In the genomic region with DNA sequence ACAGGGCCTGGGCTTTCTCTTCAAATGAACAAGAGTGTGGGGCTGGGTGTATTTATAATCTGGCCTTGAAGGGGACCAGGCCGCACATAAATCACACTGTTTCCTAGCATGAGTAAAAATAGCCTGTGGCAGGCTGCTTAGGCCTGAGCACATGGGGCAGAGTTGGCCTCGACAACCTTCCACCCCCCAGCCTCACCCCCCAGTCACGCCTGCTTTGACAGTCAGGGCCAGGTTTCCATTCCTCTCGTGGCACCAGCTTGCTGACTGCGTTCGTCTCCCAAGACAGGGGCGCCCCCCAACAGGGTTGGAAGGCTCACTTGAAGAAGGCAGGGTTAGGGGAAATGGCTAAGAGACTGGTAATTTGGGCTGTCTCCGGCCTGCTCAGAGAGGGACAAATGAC, we compare ENCODE assay signal across 19 mouse cellular contexts. TPM values are rescaled to one million over a fixed set of nuclear protein-coding genes. Genes with fewer than 3 reads are reported as not detected.
A peak's percentile ranks its signal among the peaks of the same experiment; 100 is the strongest.
DNase-seq lines count a peak whose midpoint lies in the region; ATAC-seq and TF ChIP-seq lines count a peak whose summit lies in the region.
"Had no signal": no experiment of that assay in that cellular context is flagged by ENCODE, and none has a peak within 500 bp of the region (broad histone marks: within the 10 kb centered on the region; RNA-seq: fewer than 3 reads in every experiment).

No protein-coding gene starts in this region.

- H3K79me2 ChIP-seq in heart, adult 2 months (replicated peaks; ENCODE audit: control insufficient read depth, insufficient read depth, low read length) = no peaks in the 10 kb centered on the region

- H3K9ac ChIP-seq in heart, embryonic 16.5 days (ENCODE audit: low read length) = no peak overlapping the region
- H3K9ac ChIP-seq in heart, adult 2 months (ENCODE audit: low read depth, low read length) = no peak overlapping the region
- H3K9ac ChIP-seq: embryonic facial prominence, embryonic 12.5 days had no signal

- peak overlapping the region; percentile 80 for H3K27ac ChIP-seq in gastrocnemius, adult 2 months
- 0 out of 2 replicates have a peak overlapping the region, but pooled peaks have one; percentile 9 for H3K27ac ChIP-seq in heart, embryonic 16.5 days (ENCODE audit: low read length)
- H3K27ac ChIP-seq in heart, adult 2 months = no peak overlapping the region
- H3K27ac ChIP-seq in limb, embryonic 10.5 days = peak overlapping the region; percentile 36; the same call in 1 of the 2 replicates
- H3K27ac ChIP-seq: embryonic facial prominence, embryonic 12.5 days; hindbrain, postnatal 0 days; left cerebral cortex, adult 2 months had no signal

- TF ChIP-seq POLR2A in heart, adult 2 months (IDR thresholded peaks at IDR 0.05; ENCODE audit: insufficient read depth, low read depth, low read length) = no peak

- peaks cover 8% of the 10 kb centered on the region for H3K4me1 ChIP-seq in heart, embryonic 16.5 days (ENCODE audit: control insufficient read depth, insufficient read depth, low read length)
- H3K4me1 ChIP-seq in heart, adult 2 months (ENCODE audit: control insufficient read depth, insufficient read depth, low read length) = peaks cover 1% of the 10 kb centered on the region; the same call in 1 of the 2 replicates
- peaks cover 24% of the 10 kb centered on the region for H3K4me1 ChIP-seq in limb, embryonic 10.5 days

- no peak overlapping the region for H3K4me3 ChIP-seq in gastrocnemius, adult 2 months
- no peak overlapping the region for H3K4me3 ChIP-seq in heart, embryonic 16.5 days (ENCODE audit: low read length)
- no peak overlapping the region for H3K4me3 ChIP-seq in heart, adult 2 months
- H3K4me3 ChIP-seq in limb, embryonic 10.5 days = no peak overlapping the region
- H3K4me3 ChIP-seq: embryonic facial prominence, embryonic 12.5 days; left cerebral cortex, adult 2 months had no signal

- no peaks in the 10 kb centered on the region for H3K27me3 ChIP-seq in heart, embryonic 16.5 days (ENCODE audit: control insufficient read depth, insufficient read depth, low read length)
- no peaks in the 10 kb centered on the region for H3K27me3 ChIP-seq in heart, adult 2 months (ENCODE audit: control insufficient read depth, insufficient read depth, low read length)
- peaks cover 10% of the 10 kb centered on the region; the same call in 1 of the 2 replicates for H3K27me3 ChIP-seq in limb, embryonic 10.5 days (ENCODE audit: low read depth, poor library complexity, severe bottlenecking)
- H3K27me3 ChIP-seq: embryonic facial prominence, embryonic 12.5 days had no signal

- no peak overlapping the region for H3K4me2 ChIP-seq in heart, embryonic 16.5 days (ENCODE audit: low read depth, low read length)
- H3K4me2 ChIP-seq: embryonic facial prominence, embryonic 12.5 days had no signal

- peak; percentile 77 for DNase-seq in gastrocnemius, adult 2 months
- DNase-seq in gastrocnemius, postnatal 10 days = no peak
- no peak for DNase-seq in heart, adult 2 months
- DNase-seq in adrenal gland, postnatal 14 days = peak; percentile 67
- no peak for DNase-seq in limb, embryonic 10.5 days (ENCODE audit: low spot score)
- no peak for DNase-seq in lung, postnatal 36 days
- DNase-seq: B cell, adult 2 months; cerebellum, adult 8-10 months; kidney, adult 18-20 months; kidney, postnatal 25 days; lung, postnatal 14 days; right cerebral cortex, postnatal 14 days; thymus, postnatal 14 days had no signal

- H3K9me3 ChIP-seq in heart, embryonic 16.5 days (replicated peaks; ENCODE audit: control insufficient read depth, low read length) = no peaks in the 10 kb centered on the region
- no peaks in the 10 kb centered on the region for H3K9me3 ChIP-seq in limb, embryonic 10.5 days (replicated peaks)
- H3K9me3 ChIP-seq: embryonic facial prominence, embryonic 12.5 days had no signal

- WGBS in heart, embryonic 16.5 days = 55% methylated on average over 8 of the region's 8 CpGs
- WGBS in heart, adult 2 months = 61% methylated on average over 8 of the region's 8 CpGs
- WGBS in limb, embryonic 10.5 days = 71% methylated on average over 8 of the region's 8 CpGs

- TF ChIP-seq CTCF in gastrocnemius, adult 2 months (IDR thresholded peaks at IDR 0.05) = no peak
- TF ChIP-seq CTCF in heart, adult 2 months (IDR thresholded peaks at IDR 0.05) = no peak

- ATAC-seq in heart, embryonic 16.5 days (replicated peaks; ENCODE audit: extremely low read depth, insufficient read depth, low FRiP score) = no peak; the same call in 1 of the 2 replicates
- ATAC-seq in cerebellum, adult (ENCODE audit: insufficient number of reproducible peaks, low FRiP score, low TSS enrichment) = no peak
- ATAC-seq: hindbrain, postnatal 0 days had no signal

- no peak for TF ChIP-seq EP300 in heart, adult 2 months (IDR thresholded peaks at IDR 0.05; ENCODE audit: insufficient read depth, low read depth, low read length)

- intact Hi-C loops in gastrocnemius, adult 2 months (cut with DNase I) = no loop called here
- intact Hi-C loops in heart, adult 2 months (cut with DNase I) = no loop called here

- no peaks in the 10 kb centered on the region for H3K36me3 ChIP-seq in heart, embryonic 16.5 days (ENCODE audit: control insufficient read depth, insufficient read depth)
- no peaks in the 10 kb centered on the region for H3K36me3 ChIP-seq in heart, adult 2 months (ENCODE audit: control insufficient read depth, insufficient read depth, low read length)
- no peaks in the 10 kb centered on the region for H3K36me3 ChIP-seq in limb, embryonic 10.5 days
- H3K36me3 ChIP-seq: embryonic facial prominence, embryonic 12.5 days had no signal

RNA-seq across cellular contexts. Expression of a gene that starts 18.4 kb away (rescaled TPM):
- total RNA-seq in gastrocnemius, adult 2 months (2021) = 10 to 100 TPM; 23.1 to 52.1 TPM
- 1 to 10 TPM; 9.2 to 9.8 TPM for total RNA-seq in gastrocnemius, postnatal 10 days (2021)
- 4.3 and 5.2 TPM in 2 replicates for polyA plus RNA-seq in heart, embryonic 16.5 days (2015; fragmentation: Nextera tagmentation; extraction: Ambion mirVana)
- 1 to 10 TPM in 1 of 2 experiments, under 1 TPM in 1; 0.78 to 1.3 TPM for total RNA-seq in heart, adult 2 months (2021)
- polyA plus RNA-seq in heart, adult 2 months (2012; rRNA removed) = 1.8 TPM in 2 replicates
- total RNA-seq in adrenal gland, postnatal 14 days (2021) = 2.7 and 3.0 TPM in 2 replicates
- polyA plus RNA-seq in limb, embryonic 10.5 days (2016; fragmentation: Nextera tagmentation; extraction: Ambion mirVana) = 0.25 and 1.7 TPM in 2 replicates
- total RNA-seq: monocyte, adult 5-6 weeks had no signal

Comparison
In these comparisons a context has a peak if more than half of its experiments do, and no peak if none do; other contexts are left out.
1. DNase-seq: peak in gastrocnemius, adult 2 months (single experiment) and adrenal gland, postnatal 14 days (single experiment); none in gastrocnemius, postnatal 10 days (single experiment), heart, adult 2 months (0 of 2), limb, embryonic 10.5 days (single experiment) and lung, postnatal 36 days (single experiment).